Mouse (Mus musculus): ENCODE results near the gene Traf1. TPM values are rescaled to one million over a fixed set of nuclear protein-coding genes. Genes with fewer than 3 reads are reported as not detected.
A peak's percentile ranks its signal among the peaks of the same experiment; 100 is the strongest.

The Traf1 gene
- polyA plus RNA-seq, 1 experiment from 2014 or later: 4.4 TPM

DNA sequence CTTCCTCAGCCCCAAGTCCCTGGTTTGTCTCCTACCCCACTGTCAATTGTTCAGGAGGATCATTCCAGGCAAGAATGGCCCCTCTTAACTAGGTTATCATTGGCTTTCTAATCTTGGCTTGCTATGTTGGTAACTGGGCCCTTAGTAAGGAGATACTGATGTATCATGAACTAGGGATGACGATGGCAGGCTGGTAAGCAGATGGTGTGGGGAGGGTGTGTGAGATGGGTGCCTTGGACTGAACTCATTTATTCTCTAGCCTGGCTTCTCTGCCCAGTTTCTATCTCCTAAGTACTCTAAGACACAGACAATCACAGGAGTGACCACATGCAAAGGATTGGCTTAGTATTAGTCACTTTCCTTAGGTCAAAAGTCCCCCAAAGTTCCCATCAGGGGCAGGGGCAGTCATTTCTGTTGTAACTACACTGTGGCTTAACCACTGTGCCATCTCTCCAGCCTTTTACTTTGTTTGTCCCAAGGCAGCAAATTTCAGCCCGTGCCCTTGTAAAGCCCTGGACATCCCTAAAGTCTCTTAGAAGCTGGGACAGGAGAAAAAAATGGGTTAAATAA is 7.9 kb downstream of the Traf1 start:
- ATAC-seq (ENCODE audit: insufficient number of reproducible peaks, low FRiP score, low TSS enrichment, low read depth): no peak
- 85% methylated on average over 2 of the region's 2 CpGs for WGBS

DNA sequence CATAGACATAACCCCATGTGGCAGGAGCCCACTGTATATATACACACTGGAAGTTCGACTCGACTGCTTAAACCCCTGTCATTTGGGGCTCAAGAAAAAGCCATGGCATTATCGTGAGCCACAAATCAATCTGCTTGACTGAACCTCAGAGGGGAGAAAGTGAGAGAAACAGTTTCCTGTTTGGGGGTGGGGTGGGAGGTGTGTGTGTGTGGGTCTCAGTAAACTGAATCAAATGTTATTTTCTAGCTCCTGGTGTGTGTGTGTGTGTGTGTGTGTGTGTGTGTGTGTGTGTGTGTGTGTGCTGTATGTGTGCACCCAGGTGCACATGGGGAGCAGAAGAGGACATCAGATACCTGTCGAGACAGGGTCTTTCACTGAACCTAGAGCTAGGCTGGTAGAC is 8.6 kb downstream of the Traf1 start:
- Histone ChIP-seq H3K9ac (no peak overlapping the region), H3K4me2 (no peak overlapping the region), H3K4me1 (no peaks in the 10 kb centered on the region), H3K27me3 (0 out of 2 replicates have a peak, but pooled peaks cover 3% of the 10 kb centered on the region), H3K4me3 (no peak overlapping the region), H3K9me3 (no peaks in the 10 kb centered on the region), H3K27ac (no peak overlapping the region), H3K36me3 (no peaks in the 10 kb centered on the region)
- WGBS: 60% methylated on average over 4 of the region's 4 CpGs
- ATAC-seq (ENCODE audit: insufficient number of reproducible peaks, low FRiP score, low TSS enrichment, low read depth): no peak

More for the DNA sequence above, 7.9 kb downstream of the Traf1 start:
- no peak overlapping the region for H3K4me3 ChIP-seq
- H3K4me1 ChIP-seq: no peaks in the 10 kb centered on the region
- H3K9me3 ChIP-seq: no peaks in the 10 kb centered on the region
- no peaks in the 10 kb centered on the region for H3K36me3 ChIP-seq
- H3K4me2 ChIP-seq: no peak overlapping the region
- no peak overlapping the region for H3K9ac ChIP-seq
- H3K27me3 ChIP-seq: 0 out of 2 replicates have a peak, but pooled peaks cover 3% of the 10 kb centered on the region
- no peak overlapping the region for H3K27ac ChIP-seq

DNA sequence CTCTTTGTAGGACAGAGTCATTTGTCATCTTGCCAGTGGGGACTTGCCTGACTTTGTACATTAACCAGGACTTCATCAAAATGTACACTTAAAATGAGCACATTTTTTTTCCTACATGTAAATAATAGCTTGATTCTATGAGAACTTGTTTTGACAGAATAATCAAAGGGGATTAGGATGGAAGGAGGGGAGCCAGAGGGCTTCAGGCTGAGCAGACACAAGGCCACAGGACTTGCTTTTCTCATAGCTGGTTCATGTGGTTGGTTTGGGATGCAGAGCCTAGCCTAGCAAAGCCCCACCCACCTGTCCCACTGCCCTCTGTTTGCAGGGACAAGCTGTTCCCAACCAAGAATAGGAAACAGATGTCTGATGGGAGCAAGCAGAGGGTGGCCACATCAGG is 10.1 kb downstream of the Traf1 start:
- peaks cover 7% of the 10 kb centered on the region; the same call in 1 of the 2 replicates for H3K4me1 ChIP-seq
- H3K27me3 ChIP-seq: no peaks in the 10 kb centered on the region
- no peak overlapping the region for H3K4me2 ChIP-seq
- H3K36me3 ChIP-seq: no peaks in the 10 kb centered on the region
- H3K9ac ChIP-seq: no peak overlapping the region
- H3K9me3 ChIP-seq: no peaks in the 10 kb centered on the region
- no peak overlapping the region for H3K27ac ChIP-seq
- no peak overlapping the region for H3K4me3 ChIP-seq
- ATAC-seq (ENCODE audit: insufficient number of reproducible peaks, low FRiP score, low TSS enrichment, low read depth): no peak

DNA sequence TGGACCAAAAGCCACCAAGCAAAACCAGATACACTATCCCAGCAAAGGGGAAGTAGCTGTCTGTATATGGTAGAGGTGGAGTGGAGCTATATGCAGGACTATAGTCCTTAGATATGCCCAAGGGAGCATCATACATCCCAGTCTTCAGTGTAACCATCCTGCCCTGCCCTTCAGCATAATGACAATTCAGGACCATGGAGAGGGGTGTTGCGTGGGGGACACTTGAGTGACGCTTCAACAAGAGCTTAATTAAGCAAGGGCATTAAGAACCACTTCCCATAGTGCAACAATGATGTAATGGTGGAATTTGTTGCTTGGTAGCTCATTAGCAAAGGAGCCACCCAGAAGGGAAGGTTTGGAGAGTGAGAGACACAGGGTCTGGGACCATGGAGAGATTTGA is 12.9 kb downstream of the Traf1 start:
- Histone ChIP-seq H3K9me3 (no peaks in the 10 kb centered on the region), H3K4me2 (no peak overlapping the region), H3K4me3 (no peak overlapping the region), H3K27me3 (0 out of 2 replicates have a peak, but pooled peaks cover under 1% of the 10 kb centered on the region), H3K27ac (no peak overlapping the region), H3K4me1 (peaks cover 9% of the 10 kb centered on the region; the same call in 1 of the 2 replicates), H3K9ac (no peak overlapping the region), H3K36me3 (no peaks in the 10 kb centered on the region)
- ATAC-seq (ENCODE audit: insufficient number of reproducible peaks, low FRiP score, low TSS enrichment, low read depth): no peak
- 13% methylated on average over 2 of the region's 2 CpGs for WGBS

DNA sequence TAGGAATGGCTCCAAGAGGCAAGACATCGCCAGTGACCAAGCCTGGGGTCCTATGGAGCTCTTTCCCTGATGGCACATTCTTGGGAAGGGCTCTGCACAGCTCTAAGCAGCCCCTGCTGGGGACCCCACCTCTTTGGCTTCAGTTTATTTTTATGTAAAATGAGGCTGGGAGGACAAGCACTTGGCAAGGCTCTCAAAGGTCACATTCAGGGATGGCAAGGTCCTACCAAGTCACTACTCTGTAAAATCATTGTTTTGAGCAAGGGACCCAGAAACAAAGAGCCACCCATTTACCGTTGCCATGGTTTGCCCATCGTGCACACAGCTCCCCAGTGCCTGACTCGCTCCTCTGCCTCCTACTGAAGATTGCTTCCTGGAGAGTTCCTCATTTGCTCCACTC is 15.5 kb downstream of the Traf1 start:
- peaks cover 16% of the 10 kb centered on the region for H3K4me1 ChIP-seq
- no peaks in the 10 kb centered on the region for H3K9me3 ChIP-seq
- ATAC-seq (ENCODE audit: insufficient number of reproducible peaks, low FRiP score, low TSS enrichment, low read depth): no peak
- H3K4me2 ChIP-seq: no peak overlapping the region
- 74% methylated on average over 4 of the region's 4 CpGs for WGBS
- H3K27me3 ChIP-seq: peaks cover 18% of the 10 kb centered on the region; the same call in 1 of the 2 replicates
- no peak overlapping the region for H3K4me3 ChIP-seq
- H3K36me3 ChIP-seq: no peaks in the 10 kb centered on the region
- no peak overlapping the region for H3K9ac ChIP-seq
- no peak overlapping the region for H3K27ac ChIP-seq

DNA sequence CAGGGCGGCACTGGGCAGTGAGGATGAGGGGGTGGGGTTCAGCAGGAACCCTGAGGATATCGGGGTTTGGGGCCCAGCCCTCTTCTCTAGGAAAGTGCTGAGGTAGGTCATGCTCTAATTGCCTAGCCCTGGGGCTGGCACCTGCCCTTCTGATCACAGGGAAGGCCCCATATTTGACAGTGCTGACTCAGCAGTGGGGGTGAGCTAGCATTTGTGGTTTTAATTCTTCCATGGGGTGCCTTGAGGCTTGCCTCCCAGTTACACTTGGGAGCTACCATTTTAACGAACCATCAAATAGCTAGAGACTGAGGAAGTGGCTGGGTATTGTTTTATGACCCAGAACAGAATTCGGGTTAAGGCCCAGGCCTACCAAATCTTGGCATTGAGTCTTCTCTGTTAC is 16.0 kb downstream of the Traf1 start:
- peaks cover 18% of the 10 kb centered on the region; the same call in 1 of the 2 replicates for H3K27me3 ChIP-seq
- H3K4me3 ChIP-seq: no peak overlapping the region
- no peaks in the 10 kb centered on the region for H3K9me3 ChIP-seq
- peaks cover 20% of the 10 kb centered on the region for H3K4me1 ChIP-seq
- no peaks in the 10 kb centered on the region for H3K36me3 ChIP-seq
- no peak for ATAC-seq (ENCODE audit: insufficient number of reproducible peaks, low FRiP score, low TSS enrichment, low read depth)
- H3K4me2 ChIP-seq: no peak overlapping the region
- no peak overlapping the region for H3K27ac ChIP-seq
- 70% methylated on average over 4 of the region's 4 CpGs for WGBS
- no peak overlapping the region for H3K9ac ChIP-seq

DNA sequence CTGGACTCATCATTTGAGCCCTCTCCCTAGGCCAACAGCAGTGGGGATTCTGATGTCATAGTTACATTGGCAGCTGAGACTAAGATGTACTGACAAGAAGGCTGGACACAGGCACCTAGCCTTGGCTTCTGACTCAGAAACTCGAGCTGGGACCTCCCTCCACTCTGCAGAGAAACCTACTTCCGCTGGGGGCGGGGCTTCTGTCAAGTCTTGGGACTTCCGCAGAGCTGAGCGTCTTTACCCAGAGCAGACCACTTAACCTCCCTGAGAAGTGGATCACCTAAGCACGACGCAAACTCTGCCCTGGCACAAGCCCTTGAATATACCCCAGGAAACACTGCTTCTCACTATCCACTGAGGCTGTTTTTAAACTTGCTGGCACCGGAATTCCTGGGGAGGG is 16.8 kb downstream of the Traf1 start:
- 15% methylated on average over 8 of the region's 8 CpGs for WGBS
- no peak overlapping the region for H3K27ac ChIP-seq

DNA sequence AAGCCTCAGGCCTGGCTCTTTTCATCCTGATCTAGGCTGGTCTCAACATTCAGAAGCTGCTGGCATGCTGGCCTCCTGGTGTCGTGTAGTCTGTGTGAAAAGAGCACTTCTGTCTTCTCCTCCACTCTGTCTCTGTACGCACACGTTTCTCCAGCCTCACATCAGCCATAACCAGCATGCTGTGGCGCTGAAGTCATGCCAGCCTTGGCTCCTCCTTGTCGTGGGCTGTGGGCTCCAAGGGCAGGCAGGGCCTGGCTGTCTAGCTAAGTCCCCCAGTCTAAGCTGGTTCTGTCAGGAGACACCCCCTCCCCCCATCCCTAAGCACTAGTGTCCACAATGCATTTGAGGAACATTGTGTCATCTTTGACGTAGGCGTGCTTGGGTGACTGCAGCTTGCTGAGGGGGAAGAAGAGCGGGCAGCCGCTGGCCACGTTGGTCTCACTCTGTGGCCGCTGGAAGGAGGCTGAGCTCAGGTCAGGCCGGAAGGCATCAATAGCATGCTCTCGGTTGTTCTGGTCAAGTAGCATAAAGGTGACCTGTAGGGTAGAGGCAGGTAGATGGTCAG is 17.9 kb downstream of the Traf1 start:
- no peak overlapping the region for H3K9ac ChIP-seq
- H3K4me3 ChIP-seq: no peak overlapping the region
- WGBS: 82% methylated on average over 13 of the region's 13 CpGs
- no peak overlapping the region for H3K4me2 ChIP-seq
- H3K4me1 ChIP-seq: peaks cover 37% of the 10 kb centered on the region
- H3K27ac ChIP-seq: no peak overlapping the region
- no peaks in the 10 kb centered on the region for H3K9me3 ChIP-seq
- no peak for ATAC-seq (ENCODE audit: insufficient number of reproducible peaks, low FRiP score, low TSS enrichment, low read depth)
- H3K36me3 ChIP-seq: no peaks in the 10 kb centered on the region
- H3K27me3 ChIP-seq: peaks cover 18% of the 10 kb centered on the region; the same call in 1 of the 2 replicates

More for the DNA sequence above, 16.8 kb downstream of the Traf1 start:
- no peak overlapping the region for H3K9ac ChIP-seq
- no peak for ATAC-seq (ENCODE audit: insufficient number of reproducible peaks, low FRiP score, low TSS enrichment, low read depth)
- H3K4me2 ChIP-seq: no peak overlapping the region
- H3K27me3 ChIP-seq: peaks cover 18% of the 10 kb centered on the region; the same call in 1 of the 2 replicates
- peaks cover 26% of the 10 kb centered on the region for H3K4me1 ChIP-seq
- H3K36me3 ChIP-seq: no peaks in the 10 kb centered on the region
- no peak overlapping the region for H3K4me3 ChIP-seq
- H3K9me3 ChIP-seq: no peaks in the 10 kb centered on the region

DNA sequence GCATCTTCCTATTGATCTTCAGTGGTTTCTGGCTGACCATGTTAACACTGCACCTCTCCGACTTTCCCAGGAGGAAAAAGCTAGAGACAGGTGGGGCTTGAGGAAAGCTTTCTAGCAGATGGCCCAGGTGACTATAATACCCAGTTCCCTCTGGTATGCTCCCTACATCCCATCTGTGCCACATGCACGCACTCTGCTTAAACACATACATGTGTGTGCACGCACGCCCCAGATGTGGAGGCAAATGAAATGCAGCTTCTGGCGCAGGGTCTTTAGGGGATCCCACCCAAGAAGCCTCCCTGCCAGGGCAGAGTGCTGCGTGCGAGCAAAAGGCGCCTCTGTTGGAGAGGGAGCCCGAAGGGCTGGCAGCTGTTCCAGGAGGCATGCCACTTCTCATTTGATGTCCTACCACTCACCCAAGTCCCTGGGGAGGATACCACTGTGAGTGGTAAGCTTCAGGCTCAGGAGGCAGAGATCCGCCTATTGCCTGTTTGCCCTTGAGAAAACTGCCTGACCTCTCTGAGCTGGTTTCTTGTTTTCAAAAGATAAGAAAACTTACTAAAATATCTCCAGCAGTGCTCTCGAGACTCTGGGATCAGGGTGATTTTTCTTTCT is 20.4 kb downstream of the Traf1 start:
- 30% methylated on average over 11 of the region's 11 CpGs for WGBS
- no peak overlapping the region for H3K9ac ChIP-seq
- H3K4me1 ChIP-seq: peaks cover 52% of the 10 kb centered on the region
- H3K27ac ChIP-seq: no peak overlapping the region
- no peak overlapping the region for H3K4me2 ChIP-seq
- H3K27me3 ChIP-seq: peaks cover 18% of the 10 kb centered on the region; the same call in 1 of the 2 replicates
- ATAC-seq (ENCODE audit: insufficient number of reproducible peaks, low FRiP score, low TSS enrichment, low read depth): no peak
- no peaks in the 10 kb centered on the region for H3K9me3 ChIP-seq
- no peaks in the 10 kb centered on the region for H3K36me3 ChIP-seq
- H3K4me3 ChIP-seq: no peak overlapping the region

DNA sequence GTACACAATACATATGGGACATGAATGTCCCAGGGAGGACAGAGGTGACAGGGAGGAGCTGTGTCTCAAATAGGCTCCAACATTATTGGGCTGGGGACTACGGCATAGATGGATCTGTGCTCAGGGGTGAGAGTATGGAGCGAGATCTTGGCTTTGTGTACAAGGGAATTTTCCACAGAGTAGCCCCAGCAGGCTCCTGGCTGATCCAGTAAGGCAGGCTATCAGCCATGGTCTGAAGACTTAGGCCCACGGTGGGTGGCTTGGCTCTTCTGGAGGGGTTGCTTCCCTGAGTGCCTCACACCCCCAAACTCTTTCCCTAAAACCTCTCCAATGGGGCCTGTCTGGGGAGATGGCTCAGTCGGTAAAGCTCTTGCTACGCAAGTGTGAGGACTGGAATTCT is 21.3 kb downstream of the Traf1 start:
- no peak overlapping the region for H3K4me2 ChIP-seq
- no peak for ATAC-seq (ENCODE audit: insufficient number of reproducible peaks, low FRiP score, low TSS enrichment, low read depth)

DNA sequence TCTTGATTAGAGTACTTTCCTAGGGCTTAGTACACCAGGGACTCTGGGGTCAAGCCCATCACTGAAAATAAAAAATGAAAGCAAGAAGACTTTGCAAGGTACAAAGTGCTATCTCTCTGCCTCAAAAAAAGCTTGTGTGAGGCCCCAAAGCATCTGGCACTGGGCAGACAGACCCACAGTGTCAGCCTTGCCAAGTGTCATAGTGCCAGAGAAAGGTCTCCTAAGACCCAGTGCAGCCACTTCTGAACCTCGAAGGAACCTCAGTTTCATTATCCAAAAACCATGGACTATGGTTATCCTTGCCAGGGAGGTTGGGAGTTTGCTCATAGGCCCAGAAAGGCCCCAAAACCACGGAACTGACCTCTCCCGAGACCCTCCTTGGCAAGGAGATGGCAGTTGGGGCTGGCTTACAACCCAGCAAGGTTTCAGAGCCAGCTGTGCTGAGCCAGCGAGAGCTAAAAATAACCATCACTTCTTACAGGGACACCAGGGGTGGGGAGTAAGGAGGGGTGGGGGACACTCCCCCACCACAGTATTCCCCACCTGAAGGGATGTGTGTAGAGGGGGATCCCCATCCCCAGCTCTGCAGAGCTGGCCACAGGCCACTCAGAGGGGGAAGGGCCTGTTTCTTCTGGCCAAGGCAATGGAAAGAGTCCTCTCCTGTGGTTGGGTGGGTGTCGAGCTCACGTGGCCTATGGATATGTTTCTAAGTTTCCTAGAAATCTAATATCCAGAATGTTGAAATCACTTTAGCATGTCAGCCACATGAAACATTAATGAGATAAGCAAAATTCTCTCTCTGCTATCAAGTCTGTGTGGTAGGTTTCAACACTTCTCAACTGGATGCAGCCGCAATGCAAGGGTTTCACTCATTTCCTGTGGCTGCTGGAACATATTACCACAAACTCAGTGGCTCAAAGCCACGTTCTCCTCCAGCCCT is 23.0 kb downstream of the Traf1 start:
- WGBS: 33% methylated on average over 8 of the region's 8 CpGs
- H3K9ac ChIP-seq: no peak overlapping the region
- H3K4me2 ChIP-seq: 0 out of 2 replicates have a peak overlapping the region, but pooled peaks have one; percentile 15
- no peak overlapping the region for H3K4me3 ChIP-seq
- H3K27ac ChIP-seq: peak overlapping the region; percentile 79
- peaks cover 17% of the 10 kb centered on the region; the same call in 1 of the 2 replicates for H3K27me3 ChIP-seq
- H3K36me3 ChIP-seq: no peaks in the 10 kb centered on the region
- H3K4me1 ChIP-seq: peaks cover 50% of the 10 kb centered on the region
- peak; percentile 84 for ATAC-seq (ENCODE audit: insufficient number of reproducible peaks, low FRiP score, low TSS enrichment, low read depth)
- no peaks in the 10 kb centered on the region for H3K9me3 ChIP-seq

More for the DNA sequence above, 21.3 kb downstream of the Traf1 start:
- no peaks in the 10 kb centered on the region for H3K36me3 ChIP-seq
- H3K27ac ChIP-seq: no peak overlapping the region; the same call in 1 of the 2 replicates
- H3K9ac ChIP-seq: no peak overlapping the region
- no peak overlapping the region for H3K4me3 ChIP-seq
- peaks cover 18% of the 10 kb centered on the region; the same call in 1 of the 2 replicates for H3K27me3 ChIP-seq
- 60% methylated on average over 5 of the region's 5 CpGs for WGBS
- H3K9me3 ChIP-seq: no peaks in the 10 kb centered on the region
- peaks cover 52% of the 10 kb centered on the region for H3K4me1 ChIP-seq

Measured in limb, embryonic 15.5 days (tissue).